Mouse (Mus musculus) lung, postnatal 10 days (tissue): ENCODE measurements around the gene Spata21.

Experiments used
- DNase-seq: peaks from one replicate; pipeline ENCODE4 v3.0.0; 2021

The Spata21 gene

GRCm38 (mm10) chr4:141159666-141160065 lies 71.5 kb downstream of the Spata21 start:
- no peak for DNase-seq

DNA sequence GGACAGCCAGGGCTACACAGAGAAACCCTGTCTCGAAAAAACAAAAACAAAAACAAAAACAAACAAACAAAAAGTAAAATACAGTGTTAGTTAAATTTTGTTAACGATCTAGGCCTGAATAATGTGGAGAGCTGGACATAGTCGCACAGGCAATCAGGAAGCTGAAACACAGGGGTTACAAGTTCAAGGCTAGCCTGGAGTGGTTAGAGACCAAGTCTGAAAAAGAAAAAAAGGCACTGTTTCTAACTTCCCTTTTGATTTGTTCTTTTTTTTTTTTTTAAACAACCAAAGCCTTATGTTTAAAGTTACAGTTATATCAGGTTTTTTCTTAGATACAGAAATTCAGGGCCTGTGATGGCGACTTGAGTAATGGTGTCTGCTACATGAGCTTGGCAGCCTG lies 72.1 kb downstream of the Spata21 start:
- DNase-seq, result no peak

DNA sequence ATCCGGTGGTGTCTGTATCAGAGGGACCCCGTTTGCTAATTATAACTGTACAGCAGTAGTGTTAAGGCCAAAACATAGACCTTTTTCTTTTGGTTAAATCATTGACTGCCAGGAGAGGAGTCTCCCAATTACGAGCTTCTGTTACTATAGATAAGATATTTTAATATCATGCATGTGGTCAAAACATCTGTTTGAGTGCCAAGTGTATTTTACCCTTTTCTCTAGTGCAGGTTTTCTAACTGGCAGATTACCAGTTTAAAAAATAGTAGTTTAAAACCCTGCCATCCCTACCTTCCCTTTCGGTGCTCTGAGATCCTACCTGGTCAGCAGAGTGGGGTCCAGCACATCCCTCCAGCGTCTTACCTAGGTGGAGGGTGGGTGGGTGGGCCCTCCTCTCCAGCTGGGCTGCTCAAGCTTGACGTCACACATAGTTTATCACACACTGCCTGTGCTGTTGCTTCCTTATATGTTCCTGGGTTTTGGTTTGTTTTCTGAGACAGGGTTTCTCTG lies 73.6 kb downstream of the Spata21 start:
- DNase-seq, result no peak
